Mouse (Mus musculus) left cerebral cortex, adult 2 months (tissue): ENCODE measurements around the gene Strn4. TPM values are rescaled to one million over a fixed set of nuclear protein-coding genes. Genes with fewer than 3 reads are reported as not detected.

Source experiments
- DNase-seq, 2 experiments: peaks; one replicate each; pipeline ENCODE4 v3.0.0; 2021 to 2022; ENCODE audit warnings: low spot score in 2 of 2, mixed read lengths in 1 of 2; ENCODE audit errors: extremely low spot score in 1 of 2
- H3K27ac ChIP-seq: fragments of 200-600 bp; 2 replicates; pipeline ENCODE4 v1.8.1; 2022
- H3K4me3 ChIP-seq: fragments of 200-600 bp; 2 replicates; pipeline ENCODE4 v1.8.1; 2022
- CTCF ChIP-seq: fragments of 200-600 bp; IDR thresholded peaks from 2 replicates; pipeline ENCODE4 v1.8.1; 2022; ENCODE audit warnings: antibody characterized with exemption, mild to moderate bottlenecking, moderate library complexity
- intact Hi-C: fragments of 180-260 bp; cut with DNase I; formaldehyde crosslinking; loops from one replicate; pipeline ENCODE4 v1.15.1; 2025
- total RNA-seq, 2 experiments: library from RNA; stranded (reverse); gene quantifications; 2 replicates each; pipeline ENCODE4 v1.2.3; 2021

The Strn4 gene
- total RNA-seq, 2 experiments from 2014 or later: 287 to 321 TPM

DNA sequence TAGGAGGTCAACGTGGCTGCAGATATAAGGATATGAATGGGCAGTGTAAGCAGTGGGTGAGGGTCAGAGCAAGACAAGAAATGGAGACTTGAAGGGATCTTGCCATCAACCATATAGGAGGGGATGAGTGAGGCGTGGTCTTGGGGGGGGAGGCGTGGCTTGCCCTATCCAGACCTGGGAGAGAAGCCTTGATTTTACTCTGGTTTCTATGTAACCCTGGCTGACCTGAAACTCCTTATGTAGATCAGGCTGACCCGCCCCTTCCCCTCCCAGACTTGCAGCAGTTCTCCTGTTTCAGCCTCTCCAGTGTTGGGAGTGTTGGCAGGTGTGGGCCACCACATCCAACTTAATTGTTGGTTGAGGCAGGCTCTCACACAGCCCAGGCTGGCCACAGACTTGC lies 68.6 kb downstream of the Strn4 start:
- no peak for DNase-seq
- no peak overlapping the region for H3K27ac ChIP-seq
- no peak overlapping the region for H3K4me3 ChIP-seq
- TF ChIP-seq CTCF: no peak
- intact Hi-C loops: loop anchor here (10.0 kb wide), 1 partner anchor 140 kb away; no protein-coding TSS in a partner anchor

- no peak overlapping the region for H3K27ac ChIP-seq
- intact Hi-C loops: loop anchor here (10.0 kb wide), 1 partner anchor 141 kb away; no protein-coding TSS in a partner anchor
- no peak for TF ChIP-seq CTCF
- DNase-seq: no peak
- no peak overlapping the region for H3K4me3 ChIP-seq
Observed at GRCm38 (mm10) chr7:16885271-16885776, 69.6 kb downstream of the Strn4 start.

GRCm38 (mm10) chr7:16885905-16886304 lies 70.2 kb downstream of the Strn4 start:
- DNase-seq: no peak
- no peak overlapping the region for H3K4me3 ChIP-seq
- intact Hi-C loops: loop anchor here (10.0 kb wide), 1 partner anchor 141 kb away; no protein-coding TSS in a partner anchor
- H3K27ac ChIP-seq: no peak overlapping the region
- no peak for TF ChIP-seq CTCF

Other genes with a start within 250 kb of the Strn4 start
- gene Arhgap35, start 200.9 kb upstream of the Strn4 start, total RNA-seq: 100 to 1,000 TPM; 138 to 140 TPM
- not detected for gene Ceacam15, start 140.2 kb upstream of the Strn4 start, total RNA-seq
- under 1 TPM; 0.32 to 0.33 TPM for gene Ceacam9, start 94.0 kb upstream of the Strn4 start, total RNA-seq
- gene Ap2s1, start 77.5 kb upstream of the Strn4 start, total RNA-seq: 100 to 1,000 TPM; 248 to 254 TPM
- gene Slc1a5, start 34.5 kb upstream of the Strn4 start, total RNA-seq: 1 to 10 TPM; 3.2 to 6.2 TPM
- 10 to 100 TPM; 51.0 to 52.2 TPM for gene Fkrp, start 843 bp downstream of the Strn4 start, total RNA-seq
- gene Prkd2, start 27.0 kb downstream of the Strn4 start, total RNA-seq: 10 to 100 TPM in 1 of 2 experiments, 1 to 10 TPM in 1; 6.3 to 12.0 TPM
- 100 to 1,000 TPM; 188 to 196 TPM for gene Dact3, start 59.4 kb downstream of the Strn4 start, total RNA-seq
- gene Gng8, start 75.9 kb downstream of the Strn4 start, total RNA-seq: 1 to 10 TPM; 1.8 to 2.7 TPM
- gene Ptgir, start 90.6 kb downstream of the Strn4 start, total RNA-seq: under 1 TPM; 0.11 to 0.21 TPM
- gene Calm3, start 108.2 kb downstream of the Strn4 start, total RNA-seq: 1,000 to 10,000 TPM; 1,732 to 1,834 TPM
- 100 to 1,000 TPM; 304 to 311 TPM for gene Pnmal2, start 128.8 kb downstream of the Strn4 start, total RNA-seq
- gene Pnmal1, start 143.8 kb downstream of the Strn4 start, total RNA-seq: 100 to 1,000 TPM; 106 to 118 TPM
- gene Gm42372, start 167.2 kb downstream of the Strn4 start, total RNA-seq: 10 to 100 TPM; 62.3 to 67.7 TPM
- gene Ccdc8, start 176.8 kb downstream of the Strn4 start, total RNA-seq: 1 to 10 TPM; 2.2 to 2.4 TPM
- 100 to 1,000 TPM; 163 to 168 TPM for gene Ppp5c, start 212.0 kb downstream of the Strn4 start, total RNA-seq
- gene Hif3a, start 246.5 kb downstream of the Strn4 start, total RNA-seq: 10 to 100 TPM; 12.1 to 12.8 TPM